Mouse (Mus musculus) spleen, postnatal 14 days (tissue): ENCODE measurements around the gene Atp6v0e.

ENCODE experiments used
- DNase-seq, 2 experiments: peaks; one replicate each; pipeline ENCODE4 v3.0.0; 2021 to 2022; ENCODE audit warnings: low spot score in 2 of 2

The Atp6v0e gene

GRCm38 (mm10) chr17:26686334-26687000 lies 23.4 kb downstream of the Atp6v0e start:
- DNase-seq, result no peak

GRCm38 (mm10) chr17:26688795-26689735 lies 26.0 kb downstream of the Atp6v0e start:
- no peak for DNase-seq

- no peak for DNase-seq
Measured at GRCm38 (mm10) chr17:26689810-26690209, 26.8 kb downstream of the Atp6v0e start.

GRCm38 (mm10) chr17:26690236-26690635 lies 27.2 kb downstream of the Atp6v0e start:
- DNase-seq, result no peak

GRCm38 (mm10) chr17:26691110-26691509 lies 28.1 kb downstream of the Atp6v0e start:
- DNase-seq, result no peak

- no peak for DNase-seq
Measured at GRCm38 (mm10) chr17:26693424-26693823, 30.4 kb downstream of the Atp6v0e start.

- no peak for DNase-seq
Measured at GRCm38 (mm10) chr17:26694171-26694570, 31.1 kb downstream of the Atp6v0e start.

GRCm38 (mm10) chr17:26695193-26695592 lies 32.2 kb downstream of the Atp6v0e start:
- no peak for DNase-seq

- DNase-seq, result peak in 1 of 2 experiments; percentile 13
Measured at GRCm38 (mm10) chr17:26698846-26699245, 35.8 kb downstream of the Atp6v0e start.

GRCm38 (mm10) chr17:26699819-26700616 lies 37.0 kb downstream of the Atp6v0e start:
- DNase-seq, result no peak

- DNase-seq, result no peak
Measured at GRCm38 (mm10) chr17:26701565-26701964, 38.5 kb downstream of the Atp6v0e start.

GRCm38 (mm10) chr17:26702621-26703020 lies 39.6 kb downstream of the Atp6v0e start:
- no peak for DNase-seq

- no peak for DNase-seq
Measured at GRCm38 (mm10) chr17:26703671-26704070, 40.6 kb downstream of the Atp6v0e start.

- DNase-seq, result no peak
Measured at GRCm38 (mm10) chr17:26705463-26706359, 42.7 kb downstream of the Atp6v0e start.

GRCm38 (mm10) chr17:26707066-26707465 lies 44.0 kb downstream of the Atp6v0e start:
- no peak for DNase-seq

- no peak for DNase-seq
Measured at GRCm38 (mm10) chr17:26708499-26708898, 45.5 kb downstream of the Atp6v0e start.

- DNase-seq, result no peak
Measured at GRCm38 (mm10) chr17:26708993-26709590, 46.1 kb downstream of the Atp6v0e start.

GRCm38 (mm10) chr17:26710049-26710448 lies 47.0 kb downstream of the Atp6v0e start:
- no peak for DNase-seq

GRCm38 (mm10) chr17:26715271-26715758 lies 52.3 kb downstream of the Atp6v0e start, which contains the start of gene Crebrf:
Gene Crebrf (plus strand): TSS chr17:26715650.
- DNase-seq, result peak; percentile 96 to 98
